Mouse (Mus musculus): ENCODE data around the gene Ubxn7. TPM values are rescaled to one million over a fixed set of nuclear protein-coding genes. Genes with fewer than 3 reads are reported as not detected.

Gene Ubxn7
- polyA plus RNA-seq, 1 experiment from 2014 or later, result 22.4 TPM

DNA sequence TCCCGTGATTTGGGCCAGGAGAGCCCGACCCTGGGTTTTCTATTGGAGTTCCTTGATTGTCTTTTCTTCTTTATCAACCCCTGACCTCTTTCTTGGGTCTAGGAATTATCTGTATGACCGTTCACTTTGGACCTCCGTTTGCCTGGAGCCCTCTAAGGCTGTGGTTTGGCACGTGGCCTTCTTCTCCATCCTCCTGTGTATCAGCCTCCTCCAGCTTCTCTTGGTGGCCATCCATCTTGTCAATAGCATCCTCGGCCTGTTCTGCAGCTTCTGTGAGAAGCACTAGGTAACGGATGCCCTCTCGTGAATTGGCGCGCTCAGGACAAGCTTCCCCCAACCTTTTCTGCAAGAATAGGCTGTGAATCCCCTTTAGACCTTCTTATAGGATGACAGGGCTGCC, 75.7 kb downstream of the Ubxn7 start:
- Histone ChIP-seq H3K4me2 (no peak overlapping the region), H3K9me3 (no peaks in the 10 kb centered on the region), H3K4me3 (no peak overlapping the region), H3K27me3 (no peaks in the 10 kb centered on the region), H3K27ac (replicated peaks) (no peak overlapping the region), H3K9ac (no peak overlapping the region), H3K36me3 (no peaks in the 10 kb centered on the region), H3K4me1 (replicated peaks) (no peaks in the 10 kb centered on the region)
- WGBS, result 82% methylated on average over 10 of the region's 10 CpGs
- ATAC-seq (ENCODE audit: low read depth), result no peak

DNA sequence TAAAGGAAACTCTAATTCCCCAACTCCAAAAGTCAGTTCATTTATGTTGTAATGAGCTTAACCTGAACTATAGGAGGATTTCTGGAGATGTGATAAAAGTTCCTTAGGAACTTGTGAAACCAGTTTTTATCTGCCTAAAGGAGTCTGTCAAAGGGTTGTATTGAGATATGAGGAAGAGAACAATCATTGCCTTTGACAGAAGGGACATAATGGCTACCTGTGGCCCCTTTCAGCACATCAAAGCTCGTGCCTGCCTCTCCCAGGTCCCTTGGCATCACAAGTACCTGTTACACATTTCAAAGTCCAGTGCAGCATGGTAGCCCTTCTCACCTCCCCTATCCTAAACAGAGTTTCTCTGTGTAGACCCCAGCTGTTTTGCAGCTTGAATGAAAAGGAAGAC, 85.4 kb downstream of the Ubxn7 start:
- Histone ChIP-seq H3K9ac (no peak overlapping the region), H3K4me2 (no peak overlapping the region), H3K4me1 (replicated peaks) (peaks cover 18% of the 10 kb centered on the region), H3K27me3 (no peaks in the 10 kb centered on the region), H3K4me3 (no peak overlapping the region), H3K9me3 (no peaks in the 10 kb centered on the region), H3K27ac (replicated peaks) (no peak overlapping the region), H3K36me3 (no peaks in the 10 kb centered on the region)
- ATAC-seq (ENCODE audit: low read depth), result no peak
- WGBS, result 49% methylated on average over 1 of the region's 1 CpGs

DNA sequence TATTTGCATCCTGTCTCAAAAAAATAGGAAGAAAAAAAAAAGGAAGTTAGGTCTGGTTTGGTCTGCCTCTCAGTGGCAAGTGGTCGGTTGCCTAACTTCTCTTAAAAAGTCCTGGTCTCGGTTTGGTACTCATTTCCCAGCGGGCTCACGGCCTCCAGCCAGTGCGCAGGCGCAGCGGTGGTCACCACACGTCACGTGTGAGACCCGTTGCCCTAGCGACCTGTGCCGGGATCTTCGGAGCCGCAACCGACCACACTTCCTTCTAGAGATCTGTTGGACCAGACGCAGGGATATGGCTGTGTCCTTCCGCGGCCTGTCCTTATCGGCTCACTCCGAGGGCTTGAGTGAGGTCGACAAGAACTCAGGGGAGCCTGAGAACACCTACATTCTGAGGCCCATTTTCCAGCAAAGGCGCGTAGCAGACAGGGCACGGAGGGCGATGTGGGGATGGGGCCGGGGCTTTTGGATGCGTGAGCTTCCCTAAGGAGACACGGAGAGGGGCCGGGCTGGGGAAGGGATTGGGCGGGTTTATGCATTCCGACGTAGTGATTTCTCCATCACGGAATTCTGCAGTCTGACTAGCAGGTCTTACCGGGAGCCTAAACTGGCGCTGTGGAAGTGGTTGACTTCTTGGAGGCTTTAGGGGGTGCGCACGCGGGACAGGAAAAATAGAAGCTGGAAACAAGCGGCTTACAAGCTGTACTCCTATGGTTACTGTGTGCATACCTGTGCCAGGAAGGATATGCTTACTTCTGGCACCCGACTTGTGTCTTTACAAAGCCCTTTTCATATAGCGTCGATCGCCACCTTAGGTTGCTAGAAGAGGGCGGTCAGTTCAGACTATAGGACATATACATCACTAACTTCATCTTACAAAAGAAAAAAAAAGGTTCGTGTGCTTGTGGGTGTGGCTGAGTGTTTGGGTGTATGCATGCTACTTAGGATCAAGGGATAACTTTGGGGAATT, 87.7 kb downstream of the Ubxn7 start, which contains the start of gene Tctex1d2:
TSS of gene Tctex1d2 (plus strand) at position 186 of the 967 bp plus-strand sequence.
- H3K4me2 ChIP-seq, result peak within 1 kb of the TSS; percentile 76
- peak within 1 kb of the TSS; percentile 82 for H3K9ac ChIP-seq
- no peaks in the 10 kb centered on the region for H3K36me3 ChIP-seq
- peak within 1 kb of the TSS; percentile 93 for H3K27ac ChIP-seq (replicated peaks)
- WGBS, result under 1% methylated on average over 45 of the region's 45 CpGs
- H3K4me3 ChIP-seq, result peak within 1 kb of the TSS; percentile 68
- peaks cover 18% of the 10 kb centered on the region for H3K4me1 ChIP-seq (replicated peaks)
- H3K27me3 ChIP-seq, result no peaks in the 10 kb centered on the region
- H3K9me3 ChIP-seq, result no peaks in the 10 kb centered on the region
- peak; percentile 96 for ATAC-seq (ENCODE audit: low read depth)

GRCm38 (mm10) chr16:32427506-32427905, 95.4 kb downstream of the Ubxn7 start:
- Histone ChIP-seq H3K4me3 (no peak overlapping the region), H3K36me3 (no peaks in the 10 kb centered on the region), H3K9ac (no peak overlapping the region), H3K27me3 (no peaks in the 10 kb centered on the region), H3K4me1 (replicated peaks) (peaks cover 18% of the 10 kb centered on the region), H3K27ac (replicated peaks) (no peak overlapping the region), H3K4me2 (no peak overlapping the region), H3K9me3 (no peaks in the 10 kb centered on the region)
- no peak for ATAC-seq (ENCODE audit: low read depth)
- 90% methylated on average over 3 of the region's 3 CpGs for WGBS

GRCm38 (mm10) chr16:32430474-32431046, 98.5 kb downstream of the Ubxn7 start, which contains the start of gene Pcyt1a:
TSS of gene Pcyt1a (plus strand) at chr16:32430921.
- ATAC-seq (ENCODE audit: low read depth), result peak; percentile 97
- no peaks in the 10 kb centered on the region for H3K27me3 ChIP-seq
- H3K9ac ChIP-seq, result peak within 1 kb of the TSS; percentile 95
- under 1% methylated on average over 54 of the region's 54 CpGs for WGBS
- peaks cover 18% of the 10 kb centered on the region for H3K4me1 ChIP-seq (replicated peaks)
- H3K36me3 ChIP-seq, result no peaks in the 10 kb centered on the region
- peak within 1 kb of the TSS; percentile 92 for H3K4me3 ChIP-seq
- H3K27ac ChIP-seq (replicated peaks), result peak within 1 kb of the TSS; percentile 95
- H3K4me2 ChIP-seq, result peak within 1 kb of the TSS; percentile 71
- H3K9me3 ChIP-seq, result no peaks in the 10 kb centered on the region

GRCm38 (mm10) chr16:32431047-32431591, 99.1 kb downstream of the Ubxn7 start:
- peaks cover 18% of the 10 kb centered on the region for H3K4me1 ChIP-seq (replicated peaks)
- WGBS, result 2% methylated on average over 28 of the region's 28 CpGs
- ATAC-seq (ENCODE audit: low read depth), result peak; percentile 34
- peak overlapping the region; percentile 92 for H3K4me3 ChIP-seq
- H3K9ac ChIP-seq, result peak overlapping the region; percentile 95
- H3K27me3 ChIP-seq, result no peaks in the 10 kb centered on the region
- no peaks in the 10 kb centered on the region for H3K36me3 ChIP-seq
- peak overlapping the region; percentile 95 for H3K27ac ChIP-seq (replicated peaks)
- peak overlapping the region; percentile 71 for H3K4me2 ChIP-seq
- no peaks in the 10 kb centered on the region for H3K9me3 ChIP-seq

DNA sequence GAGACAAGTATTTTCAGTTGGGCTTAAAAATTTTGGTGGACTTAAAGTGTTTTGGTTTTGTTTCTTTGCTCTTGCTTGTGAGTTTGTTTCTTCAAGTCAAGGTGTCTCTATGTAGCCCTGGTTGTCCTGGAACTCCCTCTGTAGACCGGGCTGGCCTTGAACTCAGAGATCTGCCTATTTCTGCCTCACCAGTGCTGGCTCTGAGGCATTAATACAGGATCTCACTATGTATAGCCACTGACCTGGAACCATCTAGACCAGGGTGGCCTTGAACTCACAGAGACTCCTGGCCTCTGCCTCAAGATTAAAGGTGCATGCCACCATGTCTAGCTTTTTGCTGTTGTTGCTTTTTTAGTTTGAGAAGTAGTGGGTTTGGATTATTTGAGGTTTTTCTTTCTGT, 99.9 kb downstream of the Ubxn7 start:
- H3K27ac ChIP-seq (replicated peaks), result no peak overlapping the region
- peak overlapping the region; percentile 95; the same call in 1 of the 2 replicates for H3K9ac ChIP-seq
- H3K4me1 ChIP-seq (replicated peaks), result peaks cover 18% of the 10 kb centered on the region
- no peaks in the 10 kb centered on the region for H3K36me3 ChIP-seq
- ATAC-seq (ENCODE audit: low read depth), result no peak
- H3K4me2 ChIP-seq, result peak overlapping the region; percentile 71
- peak overlapping the region; percentile 92 for H3K4me3 ChIP-seq
- 96% methylated on average over 1 of the region's 1 CpGs for WGBS
- H3K27me3 ChIP-seq, result no peaks in the 10 kb centered on the region
- H3K9me3 ChIP-seq, result no peaks in the 10 kb centered on the region

DNA sequence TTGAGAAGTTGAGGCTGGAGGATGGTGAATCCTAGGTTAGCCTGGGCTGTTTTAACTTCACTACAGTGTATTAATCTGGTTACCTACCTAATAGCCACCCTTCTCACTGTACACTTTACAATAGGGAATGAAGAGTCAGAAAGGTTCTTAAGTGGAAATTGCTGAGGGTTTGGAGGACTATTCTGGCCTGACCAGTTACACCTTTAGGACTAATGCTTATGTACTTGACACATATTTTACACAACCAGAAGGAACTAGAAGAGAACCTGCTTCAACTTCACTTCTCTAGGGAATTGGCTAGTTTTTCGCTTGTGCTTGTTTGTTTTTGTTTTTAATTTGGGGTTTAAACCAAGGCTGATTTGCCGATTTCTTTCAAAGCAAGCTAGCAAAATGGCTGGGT, 101.1 kb downstream of the Ubxn7 start:
- Histone ChIP-seq H3K9me3 (no peaks in the 10 kb centered on the region), H3K9ac (no peak overlapping the region), H3K4me2 (no peak overlapping the region), H3K27ac (replicated peaks) (no peak overlapping the region), H3K36me3 (no peaks in the 10 kb centered on the region), H3K27me3 (no peaks in the 10 kb centered on the region), H3K4me1 (replicated peaks) (peaks cover 18% of the 10 kb centered on the region), H3K4me3 (no peak overlapping the region)
- no peak for ATAC-seq (ENCODE audit: low read depth)
- 77% methylated on average over 2 of the region's 2 CpGs for WGBS

DNA sequence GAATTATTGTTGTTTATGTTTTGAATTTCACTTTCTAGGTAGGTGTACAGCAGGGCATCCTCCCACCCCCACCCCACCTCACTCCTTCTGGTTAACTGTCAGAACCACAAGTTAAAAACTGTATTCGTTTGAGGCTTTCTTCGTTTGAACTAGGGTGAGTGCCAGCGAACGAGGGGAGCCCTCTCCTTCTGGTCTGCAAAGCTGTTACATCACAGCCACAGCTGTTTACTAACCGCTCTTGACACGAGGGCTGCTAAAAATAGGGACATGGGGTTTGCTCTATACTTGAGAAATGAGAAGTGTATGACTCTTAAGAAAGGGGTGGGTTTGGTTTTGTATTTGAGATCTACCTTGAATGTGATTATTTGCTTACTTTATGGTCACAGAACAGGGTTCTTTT, 102.0 kb downstream of the Ubxn7 start:
- Histone ChIP-seq H3K27ac (replicated peaks) (no peak overlapping the region), H3K9ac (no peak overlapping the region), H3K4me3 (no peak overlapping the region), H3K4me1 (replicated peaks) (peaks cover 18% of the 10 kb centered on the region), H3K27me3 (no peaks in the 10 kb centered on the region), H3K36me3 (no peaks in the 10 kb centered on the region), H3K9me3 (no peaks in the 10 kb centered on the region), H3K4me2 (no peak overlapping the region)
- 66% methylated on average over 6 of the region's 6 CpGs for WGBS
- no peak for ATAC-seq (ENCODE audit: low read depth)

GRCm38 (mm10) chr16:32434691-32435090, 102.6 kb downstream of the Ubxn7 start:
- Histone ChIP-seq H3K36me3 (no peaks in the 10 kb centered on the region), H3K4me3 (no peak overlapping the region), H3K9me3 (no peaks in the 10 kb centered on the region), H3K9ac (no peak overlapping the region), H3K4me2 (no peak overlapping the region), H3K4me1 (replicated peaks) (peaks cover 14% of the 10 kb centered on the region), H3K27ac (replicated peaks) (no peak overlapping the region), H3K27me3 (no peaks in the 10 kb centered on the region)
- ATAC-seq (ENCODE audit: low read depth), result no peak

DNA sequence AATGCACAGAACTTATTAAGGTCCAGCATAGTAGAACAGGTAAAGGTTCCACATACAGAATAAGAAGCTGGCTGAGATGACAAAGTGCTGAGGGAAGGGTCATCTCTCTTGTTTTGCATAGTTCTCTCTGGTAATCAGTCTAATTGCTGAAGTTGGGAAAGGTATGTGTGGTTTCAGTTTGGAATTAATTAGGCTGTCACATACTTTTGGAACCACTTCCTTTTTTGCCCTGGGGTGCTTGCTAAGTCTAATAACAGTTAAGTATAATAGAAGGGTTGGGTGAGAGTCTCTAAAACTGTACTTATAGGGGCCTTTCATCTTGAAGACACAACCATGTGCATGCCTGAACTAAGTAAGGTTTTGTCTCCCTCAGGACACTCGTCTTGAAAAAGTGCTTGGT, 104.6 kb downstream of the Ubxn7 start:
- Histone ChIP-seq H3K9ac (no peak overlapping the region), H3K9me3 (no peaks in the 10 kb centered on the region), H3K4me2 (no peak overlapping the region), H3K4me1 (replicated peaks) (peaks cover 7% of the 10 kb centered on the region), H3K4me3 (no peak overlapping the region), H3K27me3 (no peaks in the 10 kb centered on the region), H3K27ac (replicated peaks) (no peak overlapping the region), H3K36me3 (0 out of 2 replicates have a peak, but pooled peaks cover 4% of the 10 kb centered on the region)
- 86% methylated on average over 1 of the region's 1 CpGs for WGBS
- ATAC-seq (ENCODE audit: low read depth), result no peak

GRCm38 (mm10) chr16:32437266-32437665, 105.2 kb downstream of the Ubxn7 start:
- H3K4me2 ChIP-seq, result no peak overlapping the region
- peaks cover 1% of the 10 kb centered on the region; the same call in 1 of the 2 replicates for H3K4me1 ChIP-seq (replicated peaks)
- WGBS, result 98% methylated on average over 1 of the region's 1 CpGs
- no peak overlapping the region for H3K4me3 ChIP-seq
- no peak for ATAC-seq (ENCODE audit: low read depth)
- H3K9ac ChIP-seq, result no peak overlapping the region
- no peaks in the 10 kb centered on the region for H3K9me3 ChIP-seq
- H3K27ac ChIP-seq (replicated peaks), result no peak overlapping the region
- 0 out of 2 replicates have a peak, but pooled peaks cover 4% of the 10 kb centered on the region for H3K36me3 ChIP-seq
- no peaks in the 10 kb centered on the region for H3K27me3 ChIP-seq
